Mouse (Mus musculus) embryo, embryonic 10.5 days (tissue): ENCODE data around the gene Morc1.

Experiments
- DNase-seq: peaks from one replicate; pipeline ENCODE4 v3.0.0-alpha.2; 2015; ENCODE audit warnings: low spot score

Morc1 gene

GRCm38 (mm10) chr16:48431027-48431426 lies at the start of gene Morc1:
Morc1 (plus strand) TSS chr16:48431237.
- DNase-seq, result no peak

GRCm38 (mm10) chr16:48383582-48384257 lies 47.3 kb upstream of the Morc1 start:
- no peak for DNase-seq

- DNase-seq, result no peak
Observed at GRCm38 (mm10) chr16:48386982-48387381, 44.1 kb upstream of the Morc1 start.

- no peak for DNase-seq
Observed at GRCm38 (mm10) chr16:48395278-48395677, 35.8 kb upstream of the Morc1 start.

- DNase-seq, result no peak
Observed at GRCm38 (mm10) chr16:48402963-48403362, 28.1 kb upstream of the Morc1 start.

- no peak for DNase-seq
Observed at GRCm38 (mm10) chr16:48403423-48403822, 27.6 kb upstream of the Morc1 start.

- no peak for DNase-seq
Observed at GRCm38 (mm10) chr16:48404009-48404408, 27.0 kb upstream of the Morc1 start.

- DNase-seq, result peak; percentile 24
Observed at GRCm38 (mm10) chr16:48405674-48406403, 25.2 kb upstream of the Morc1 start.

GRCm38 (mm10) chr16:48409580-48409979 lies 21.5 kb upstream of the Morc1 start:
- DNase-seq, result peak; percentile 46

GRCm38 (mm10) chr16:48410125-48410524 lies 20.9 kb upstream of the Morc1 start:
- no peak for DNase-seq

- DNase-seq, result no peak
Observed at GRCm38 (mm10) chr16:48412246-48412645, 18.8 kb upstream of the Morc1 start, which contains the start of gene Gm5485. Gm5485 (minus strand) TSS chr16:48412416.

- DNase-seq, result no peak
Observed at GRCm38 (mm10) chr16:48418557-48418956, 12.5 kb upstream of the Morc1 start.

- DNase-seq, result no peak
Observed at GRCm38 (mm10) chr16:48419035-48419434, 12.0 kb upstream of the Morc1 start.

- DNase-seq, result no peak
Observed at GRCm38 (mm10) chr16:48422501-48422900, 8.5 kb upstream of the Morc1 start.

- DNase-seq, result no peak
Observed at GRCm38 (mm10) chr16:48424069-48424468, 7.0 kb upstream of the Morc1 start.

GRCm38 (mm10) chr16:48429427-48429826 lies 1.6 kb upstream of the Morc1 start:
- no peak for DNase-seq

- no peak for DNase-seq
Observed at GRCm38 (mm10) chr16:48435454-48435853, 4.4 kb downstream of the Morc1 start.

GRCm38 (mm10) chr16:48437476-48437875 lies 6.4 kb downstream of the Morc1 start:
- no peak for DNase-seq

GRCm38 (mm10) chr16:48444589-48444988 lies 13.6 kb downstream of the Morc1 start:
- no peak for DNase-seq

- no peak for DNase-seq
Observed at GRCm38 (mm10) chr16:48446161-48446925, 15.3 kb downstream of the Morc1 start.

- no peak for DNase-seq
Observed at GRCm38 (mm10) chr16:48453264-48453663, 22.2 kb downstream of the Morc1 start.

GRCm38 (mm10) chr16:48473396-48473795 lies 42.4 kb downstream of the Morc1 start:
- no peak for DNase-seq
